Mouse (Mus musculus): Measurements from ENCODE around the gene Fgfr2.

DNA sequence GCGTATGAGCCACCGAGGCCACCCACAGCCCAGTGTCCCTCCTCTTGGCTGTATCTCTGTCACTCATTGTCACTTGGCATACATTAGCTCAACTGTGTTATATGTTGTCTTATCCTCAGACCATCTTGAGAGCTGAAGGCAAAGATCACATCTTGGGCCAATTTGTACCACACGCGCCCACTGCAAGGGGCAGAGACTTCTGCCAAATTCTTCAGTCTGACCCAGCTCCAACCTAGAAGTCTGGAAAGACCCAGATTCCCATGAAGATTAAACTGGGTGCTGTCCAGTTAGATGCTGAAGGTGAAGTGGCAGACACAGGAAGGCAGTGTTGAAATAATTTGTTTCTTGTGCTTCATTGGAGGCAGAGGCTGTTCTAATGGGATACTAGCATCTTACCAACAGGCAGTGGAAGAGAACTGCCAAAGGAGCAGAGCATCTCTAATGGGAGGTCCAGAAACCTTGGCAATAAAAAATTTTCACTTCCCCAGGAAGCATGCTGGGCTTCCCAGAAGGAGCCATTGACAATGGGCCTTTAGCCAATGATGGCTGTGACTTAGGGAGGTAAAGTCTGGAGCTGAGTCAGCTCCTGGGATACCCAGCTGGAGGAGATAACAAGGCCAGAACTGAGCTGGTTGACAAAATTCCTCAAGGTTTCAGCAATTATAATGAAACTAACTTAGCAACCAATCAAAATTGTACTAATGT, 514.7 kb downstream of the Fgfr2 start:
- TF ChIP-seq CTCF (IDR thresholded peaks at IDR 0.05; ENCODE audit: extremely low read depth, insufficient read length, insufficient replicate concordance, low read depth, low read length) (no peak), POLR2A (IDR thresholded peaks at IDR 0.05; ENCODE audit: low read depth, low read length) (no peak)

Measured in small intestine, adult 2 months (tissue).